Mouse (Mus musculus): Measurements from ENCODE around the gene Zbtb38. TPM values are rescaled to one million over a fixed set of nuclear protein-coding genes. Genes with fewer than 3 reads are reported as not detected.

Zbtb38 gene
- polyA plus RNA-seq, 1 experiment from 2014 or later = 8.8 TPM

Other genes with a start within 250 kb of the Zbtb38 start
- not detected in 2 replicates for gene Gm28729, start 227.6 kb downstream of the Zbtb38 start, polyA plus RNA-seq (2014; fragmentation: Nextera tagmentation; extraction: Ambion mirVana)
- 17.2 and 18.3 TPM in 2 replicates for gene Rasa2, start 121.2 kb downstream of the Zbtb38 start, polyA plus RNA-seq (2014; fragmentation: Nextera tagmentation; extraction: Ambion mirVana)
- gene Pxylp1, start 139.8 kb upstream of the Zbtb38 start, polyA plus RNA-seq (2014; fragmentation: Nextera tagmentation; extraction: Ambion mirVana) = 22.7 and 26.7 TPM in 2 replicates